Mouse (Mus musculus): ENCODE measurements around the gene Gpr141. TPM values are rescaled to one million over a fixed set of nuclear protein-coding genes. Genes with fewer than 3 reads are reported as not detected.

The Gpr141 gene
- polyA plus RNA-seq, 1 experiment from 2014 or later, result 0.30 TPM

DNA sequence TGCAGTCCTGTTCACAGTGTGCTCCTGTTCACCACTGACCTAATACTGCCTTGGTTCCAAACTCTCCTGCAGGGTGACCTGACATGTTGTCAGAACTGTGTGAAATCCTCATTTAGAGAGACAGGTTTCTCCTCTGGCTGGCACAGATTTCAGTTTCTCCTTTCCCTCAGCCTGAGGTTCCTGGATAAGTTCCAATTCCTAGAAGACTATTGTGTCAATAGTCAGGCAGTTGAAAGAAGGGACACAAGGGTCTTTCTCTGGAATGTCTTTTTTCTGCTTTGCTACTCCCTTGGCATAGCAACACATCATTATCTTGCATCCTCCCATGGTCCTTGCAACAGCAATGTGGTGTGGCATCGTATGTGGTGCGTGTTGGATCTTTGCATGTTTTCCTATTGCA lies 106.9 kb downstream of the Gpr141 start:
- H3K27me3 ChIP-seq, result no peaks in the 10 kb centered on the region
- 92% methylated on average over 2 of the region's 2 CpGs for WGBS
- H3K9ac ChIP-seq, result no peak overlapping the region
- no peaks in the 10 kb centered on the region for H3K4me1 ChIP-seq
- no peak overlapping the region for H3K27ac ChIP-seq
- ATAC-seq (replicated peaks; ENCODE audit: low FRiP score), result no peak
- no peak overlapping the region for H3K4me3 ChIP-seq (replicated peaks)
- H3K4me2 ChIP-seq, result no peak overlapping the region
- no peaks in the 10 kb centered on the region for H3K36me3 ChIP-seq
- no peaks in the 10 kb centered on the region for H3K9me3 ChIP-seq (replicated peaks)

DNA sequence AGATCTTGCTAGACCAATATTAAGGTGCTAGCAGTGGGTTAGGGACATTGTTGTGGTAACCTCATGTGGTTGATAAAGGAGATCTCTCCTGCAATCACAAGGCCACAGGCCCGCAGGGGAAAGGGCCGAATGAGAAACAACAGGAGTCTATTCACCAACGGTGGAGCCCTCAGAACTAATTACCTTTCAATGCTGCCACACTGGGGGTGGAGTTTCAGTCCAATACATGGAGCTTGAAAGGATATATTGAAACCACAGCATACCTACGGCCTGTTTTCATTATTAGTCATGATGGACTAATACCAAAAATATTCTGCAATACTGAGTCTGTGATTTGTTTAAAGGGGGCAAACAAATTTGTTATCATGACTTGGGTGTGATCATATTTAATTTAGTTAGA lies 120.3 kb downstream of the Gpr141 start:
- H3K9me3 ChIP-seq (replicated peaks), result no peaks in the 10 kb centered on the region
- 55% methylated on average over 4 of the region's 4 CpGs for WGBS
- no peaks in the 10 kb centered on the region for H3K36me3 ChIP-seq
- H3K4me2 ChIP-seq, result no peak overlapping the region
- H3K27me3 ChIP-seq, result no peaks in the 10 kb centered on the region
- no peak overlapping the region for H3K27ac ChIP-seq
- no peak for ATAC-seq (replicated peaks; ENCODE audit: low FRiP score)
- H3K4me3 ChIP-seq (replicated peaks), result no peak overlapping the region
- H3K4me1 ChIP-seq, result no peaks in the 10 kb centered on the region
- H3K9ac ChIP-seq, result no peak overlapping the region

DNA sequence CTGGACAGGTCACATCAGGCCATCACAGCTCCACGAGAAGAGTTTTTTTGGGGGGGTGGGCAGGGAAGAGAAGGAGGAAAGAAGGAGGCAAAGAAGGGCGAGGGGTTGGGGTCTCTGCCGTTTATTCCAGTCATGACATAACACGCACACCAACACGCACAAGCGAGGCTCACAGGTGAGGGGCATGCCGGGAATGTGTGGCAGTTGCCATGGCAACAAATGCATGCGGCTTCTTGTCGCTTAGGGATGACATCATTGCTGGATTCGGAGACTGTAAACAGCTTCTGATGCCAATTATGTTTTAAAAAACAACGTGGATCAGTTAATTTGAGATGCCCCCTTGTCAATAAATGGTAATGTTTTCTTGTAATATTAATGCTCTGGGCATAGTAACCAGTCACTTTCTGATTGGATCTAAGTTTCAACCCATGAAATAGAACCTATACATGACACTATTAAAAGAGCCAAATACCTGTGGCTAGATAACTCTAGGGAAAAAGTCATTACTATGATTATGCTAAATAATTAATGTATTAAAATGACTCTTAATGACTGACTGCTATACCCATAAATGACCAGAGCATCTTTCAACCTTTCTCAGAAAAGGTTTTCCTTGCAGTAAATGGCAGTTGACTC lies 122.5 kb downstream of the Gpr141 start:
- H3K9ac ChIP-seq, result no peak overlapping the region
- WGBS, result 84% methylated on average over 11 of the region's 11 CpGs
- ATAC-seq (replicated peaks; ENCODE audit: low FRiP score), result no peak
- H3K9me3 ChIP-seq (replicated peaks), result no peaks in the 10 kb centered on the region
- H3K36me3 ChIP-seq, result no peaks in the 10 kb centered on the region
- no peak overlapping the region for H3K4me3 ChIP-seq (replicated peaks)
- H3K27me3 ChIP-seq, result peaks cover 10% of the 10 kb centered on the region; the same call in 1 of the 2 replicates
- 0 out of 2 replicates have a peak, but pooled peaks cover 4% of the 10 kb centered on the region for H3K4me1 ChIP-seq
- no peak overlapping the region for H3K27ac ChIP-seq
- H3K4me2 ChIP-seq, result no peak overlapping the region

DNA sequence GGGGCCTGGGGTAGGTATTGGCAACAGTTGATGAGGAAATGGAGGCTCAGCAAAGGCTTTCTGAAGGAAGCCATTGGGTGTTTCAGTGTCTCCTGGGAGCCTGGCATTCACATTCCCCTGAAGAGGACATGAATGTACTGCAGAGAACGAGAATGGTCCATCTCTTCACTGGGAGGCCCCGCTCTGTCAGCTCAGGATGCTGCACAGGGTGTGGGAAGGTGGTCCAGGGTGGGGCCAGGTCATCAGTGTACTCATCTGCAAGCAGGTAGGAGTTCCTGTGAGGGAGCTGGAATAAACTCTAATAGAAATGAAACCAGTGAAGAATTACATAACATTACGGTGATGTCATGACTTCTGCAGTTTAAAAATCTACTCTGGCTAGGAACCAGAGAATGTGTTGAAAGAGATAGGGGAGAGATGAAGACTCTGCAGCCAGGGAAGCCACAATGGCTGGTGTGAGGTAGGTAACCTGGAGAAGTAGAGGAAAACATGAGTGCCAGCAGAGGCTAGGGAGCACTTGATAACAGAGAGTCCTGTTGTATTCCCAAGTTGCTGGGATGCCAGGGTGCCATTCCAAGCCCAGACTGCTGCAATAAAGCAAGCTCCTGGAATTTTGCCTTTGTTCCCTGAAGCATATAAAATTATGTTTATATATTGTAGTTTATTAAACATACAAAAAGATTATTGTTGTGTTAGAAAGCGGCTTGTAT lies 123.2 kb downstream of the Gpr141 start:
- no peak for ATAC-seq (replicated peaks; ENCODE audit: low FRiP score)

More for the DNA sequence above, 123.2 kb downstream of the Gpr141 start:
- 0 out of 2 replicates have a peak, but pooled peaks cover 4% of the 10 kb centered on the region for H3K4me1 ChIP-seq
- H3K9me3 ChIP-seq (replicated peaks), result no peaks in the 10 kb centered on the region
- no peaks in the 10 kb centered on the region for H3K36me3 ChIP-seq
- H3K27me3 ChIP-seq, result peaks cover 11% of the 10 kb centered on the region; the same call in 1 of the 2 replicates
- H3K27ac ChIP-seq, result no peak overlapping the region
- WGBS, result 87% methylated on average over 4 of the region's 4 CpGs
- H3K9ac ChIP-seq, result no peak overlapping the region
- no peak overlapping the region for H3K4me2 ChIP-seq
- H3K4me3 ChIP-seq (replicated peaks), result no peak overlapping the region

Other genes with a start within 250 kb of the Gpr141 start
- 24.7 and 25.3 TPM in 2 replicates for gene Epdr1, start 204.3 kb downstream of the Gpr141 start, polyA plus RNA-seq (2015; fragmentation: Nextera tagmentation; extraction: Ambion mirVana)
- 4.1 and 6.4 TPM in 2 replicates for gene Sfrp4, start 201.2 kb downstream of the Gpr141 start, polyA plus RNA-seq (2015; fragmentation: Nextera tagmentation; extraction: Ambion mirVana)
- not detected in 2 replicates for gene Nme8, start 126.5 kb downstream of the Gpr141 start, polyA plus RNA-seq (2015; fragmentation: Nextera tagmentation; extraction: Ambion mirVana)

All from kidney, embryonic 15.5 days (tissue).